Mouse (Mus musculus) myocyte (in vitro differentiated cells): ENCODE measurements around the gene Tmem120b.

ENCODE experiments used
- E2F4 ChIP-seq: IDR thresholded peaks from one replicate; pipeline ENCODE4 v1.6.1; 2011; ENCODE audit warnings: mild to moderate bottlenecking, control low read depth, moderate library complexity; ENCODE audit not compliant: insufficient read depth
- MYOG ChIP-seq, 3 experiments: IDR thresholded peaks; one replicate each; pipeline ENCODE4 v1.6.1; 2011; ENCODE audit warnings: control low read depth in 2 of 3, low read depth in 2 of 3, mild to moderate bottlenecking in 2 of 3; ENCODE audit not compliant: insufficient read length in 2 of 3, control insufficient read depth in 1 of 3, insufficient read depth in 1 of 3
- POLR2A ChIP-seq: IDR thresholded peaks from one replicate; pipeline ENCODE4 v1.6.1; 2011; ENCODE audit warnings: low read depth, mild to moderate bottlenecking, control low read depth, moderate library complexity; ENCODE audit not compliant: insufficient read length

- no peak for TF ChIP-seq E2F4
- no peak for TF ChIP-seq POLR2A
- TF ChIP-seq MYOG (IDR thresholded peaks at IDR 0.05; ENCODE audit: control insufficient read depth in 1 of 3, insufficient read depth in 1 of 3, insufficient read length in 2 of 3, low read depth in 2 of 3), result no peak
Observed at GRCm38 (mm10) chr5:123147569-123147968, 79.4 kb downstream of the Tmem120b start.
